Mouse (Mus musculus) intestine, embryonic 14.5 days (tissue): ENCODE measurements around the gene Ssc5d. TPM values are rescaled to one million over a fixed set of nuclear protein-coding genes. Genes with fewer than 3 reads are reported as not detected.

ENCODE experiments used
- ATAC-seq: fragments of 200-750 bp; cut with Nextera tagmentation; replicated peaks from 2 replicates; pipeline ENCODE4 v1.8.0; 2017; ENCODE audit warnings: low read depth, moderate number of reproducible peaks, moderate TSS enrichment, moderate library complexity; ENCODE audit not compliant: low FRiP score, low TSS enrichment
- DNase-seq: peaks from one replicate; pipeline ENCODE4 v3.0.0-alpha.2; 2018; ENCODE audit warnings: low spot score
- H3K27ac ChIP-seq: fragments of 300-500 bp; sonication (generic); 2 replicates; pipeline ENCODE4 v1.5.1; 2014; ENCODE audit warnings: low read depth, mild to moderate bottlenecking, control low read depth
- H3K27me3 ChIP-seq: fragments of 300-500 bp; sonication (generic); replicated peaks from 2 replicates; pipeline ENCODE4 v1.6.1; 2014; ENCODE audit warnings: low read length, control low read depth; ENCODE audit not compliant: control insufficient read depth, insufficient read depth
- H3K36me3 ChIP-seq: fragments of 300-500 bp; sonication (generic); 2 replicates; pipeline ENCODE4 v1.6.1; 2014; ENCODE audit warnings: low read length, control low read depth; ENCODE audit not compliant: control insufficient read depth, insufficient read depth
- H3K4me1 ChIP-seq: fragments of 300-500 bp; sonication (generic); replicated peaks from 2 replicates; pipeline ENCODE4 v1.6.1; 2014; ENCODE audit warnings: low read length, control low read depth, mixed read lengths; ENCODE audit not compliant: control insufficient read depth, insufficient read depth
- H3K4me2 ChIP-seq: fragments of 300-500 bp; sonication (generic); 2 replicates; pipeline ENCODE4 v1.6.1; 2014; ENCODE audit warnings: low read length
- H3K4me3 ChIP-seq: fragments of 300-500 bp; sonication (generic); 2 replicates; pipeline ENCODE4 v1.5.1; 2014; ENCODE audit warnings: low read depth, low read length, control low read depth, mixed read lengths
- H3K9ac ChIP-seq: fragments of 300-500 bp; sonication (generic); 2 replicates; pipeline ENCODE4 v1.6.1; 2014; ENCODE audit warnings: mild to moderate bottlenecking, low read length
- H3K9me3 ChIP-seq: fragments of 300-500 bp; sonication (generic); 2 replicates; pipeline ENCODE4 v1.6.1; 2016; ENCODE audit warnings: low read length, control low read depth; ENCODE audit not compliant: control insufficient read depth
- WGBS: fragments of 180-500 bp; shearing (Covaris S2); extraction: QIAGEN DNeasy Blood & Tissue Kit; methylation state at CpG from one replicate; pipeline ENCODE4 v1.1.7; 2014; 5-methylcytosine and 5-hydroxymethylcytosine counted together
- polyA plus RNA-seq: library from polyadenylated mRNA; unstranded; fragments of >200 nt; fragmentation: Nextera tagmentation; extraction: Ambion mirVana; gene quantifications from 2 replicates; pipeline ENCODE4 v1.2.1, GENCODE M21; 2014

Ssc5d gene
- polyA plus RNA-seq, 1 experiment from 2014 or later = 3.7 TPM

GRCm38 (mm10) chr7:4971068-4971467 is 45.5 kb downstream of the Ssc5d start, which contains the start of gene Sbk3:
Sbk3 (minus strand) TSS chr7:4971168.
- Histone ChIP-seq H3K4me1 (no peaks in the 10 kb centered on the region), H3K9ac (no peak within 1 kb of the TSS), H3K4me2 (no peak within 1 kb of the TSS), H3K4me3 (no peak within 1 kb of the TSS), H3K27ac (no peak within 1 kb of the TSS), H3K36me3 (no peaks in the 10 kb centered on the region), H3K9me3 (no peaks in the 10 kb centered on the region), H3K27me3 (0 out of 2 replicates have a peak, but pooled peaks cover 4% of the 10 kb centered on the region)
- DNase-seq = no peak
- 42% methylated on average over 6 of the region's 6 CpGs for WGBS
- no peak for ATAC-seq

- Histone ChIP-seq H3K27me3 (0 out of 2 replicates have a peak, but pooled peaks cover 4% of the 10 kb centered on the region), H3K9me3 (0 out of 2 replicates have a peak, but pooled peaks cover 3% of the 10 kb centered on the region), H3K4me3 (no peak overlapping the region), H3K4me1 (no peaks in the 10 kb centered on the region), H3K36me3 (no peaks in the 10 kb centered on the region), H3K9ac (no peak overlapping the region), H3K27ac (no peak overlapping the region), H3K4me2 (no peak overlapping the region)
- no peak for ATAC-seq
- DNase-seq = no peak
- 20% methylated on average over 7 of the region's 7 CpGs for WGBS
Observed at GRCm38 (mm10) chr7:4971710-4972109, 46.1 kb downstream of the Ssc5d start.

DNA sequence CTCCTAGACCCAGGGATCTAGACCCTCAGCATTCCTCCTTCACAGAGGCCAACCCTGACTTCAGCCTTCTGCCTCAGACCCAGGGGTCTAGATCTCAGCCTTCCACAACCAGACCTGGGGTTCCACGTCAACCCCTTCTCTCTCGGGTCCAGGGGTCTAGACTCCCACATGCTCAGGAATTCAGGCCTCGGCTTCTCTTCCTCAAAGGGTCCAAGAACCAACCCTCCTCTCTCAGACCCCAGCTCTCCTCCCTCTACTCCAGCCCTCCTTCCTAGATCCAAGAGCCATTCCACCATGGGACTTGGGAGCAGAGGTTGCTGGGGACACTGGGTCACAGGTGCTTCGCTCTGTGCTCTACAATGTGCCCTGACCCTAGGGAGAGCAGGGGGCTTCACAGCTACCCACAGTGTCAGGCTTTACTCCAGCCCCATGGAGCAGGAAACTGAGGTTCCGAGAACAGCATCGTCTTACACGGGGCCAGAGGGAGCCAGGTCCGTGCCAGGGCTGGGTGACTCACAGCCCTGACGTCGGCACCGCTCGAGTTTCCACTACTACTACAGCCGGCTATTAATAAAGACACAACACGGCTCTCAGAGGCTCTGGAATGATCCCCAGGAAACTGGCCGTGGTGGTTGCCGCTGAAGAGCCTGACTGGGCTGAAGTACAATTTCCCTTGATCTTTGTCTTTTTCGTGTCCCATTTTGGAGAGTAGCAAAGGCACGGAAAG is 46.9 kb downstream of the Ssc5d start:
- Histone ChIP-seq H3K27me3 (0 out of 2 replicates have a peak, but pooled peaks cover 4% of the 10 kb centered on the region), H3K9ac (no peak overlapping the region), H3K4me2 (no peak overlapping the region), H3K36me3 (no peaks in the 10 kb centered on the region), H3K4me1 (no peaks in the 10 kb centered on the region), H3K9me3 (0 out of 2 replicates have a peak, but pooled peaks cover 3% of the 10 kb centered on the region), H3K4me3 (no peak overlapping the region), H3K27ac (no peak overlapping the region)
- 64% methylated on average over 18 of the region's 18 CpGs for WGBS
- DNase-seq (no peak), ATAC-seq (no peak)

DNA sequence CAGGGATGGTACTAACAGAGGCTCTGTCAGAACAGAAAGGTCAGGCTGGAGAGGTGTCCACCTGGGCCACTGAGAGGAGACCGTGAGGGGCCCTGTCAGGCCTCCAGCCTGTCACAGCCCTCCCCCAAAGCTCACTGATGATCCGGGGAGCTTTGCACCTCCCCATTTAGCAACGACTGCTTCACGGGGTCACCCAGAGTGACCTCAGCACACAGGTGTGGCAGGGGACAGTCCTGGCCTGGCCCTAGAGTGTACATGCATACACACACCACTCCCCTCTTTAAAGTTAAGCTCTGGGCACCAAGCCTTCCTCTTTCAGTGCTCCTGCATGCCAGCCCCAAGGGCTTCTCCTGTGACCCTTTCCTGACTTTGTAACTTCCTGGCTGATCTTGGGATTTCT is 49.9 kb downstream of the Ssc5d start:
- WGBS = 46% methylated on average over 4 of the region's 4 CpGs
- H3K4me3 ChIP-seq = no peak overlapping the region
- ATAC-seq = no peak

DNA sequence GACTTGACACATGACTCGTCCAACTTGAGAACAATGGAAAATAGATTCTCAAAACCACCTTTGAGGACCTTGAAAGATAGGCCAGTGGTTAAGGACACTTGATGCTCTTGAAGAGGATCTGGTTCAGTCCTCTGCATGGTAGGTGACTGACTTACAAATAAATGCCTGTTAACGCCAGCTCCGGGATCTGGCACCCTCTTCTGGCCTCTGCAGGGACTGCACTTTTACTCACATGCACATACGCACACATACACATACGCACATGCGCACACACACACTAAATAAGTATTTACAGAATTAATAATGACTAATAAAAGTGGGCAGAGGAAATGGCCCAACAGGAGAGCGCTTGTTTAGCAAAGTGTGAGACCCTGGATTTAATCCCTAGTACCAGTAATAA is 51.2 kb downstream of the Ssc5d start:
- Histone ChIP-seq H3K27me3 (no peaks in the 10 kb centered on the region), H3K27ac (no peak overlapping the region), H3K4me2 (no peak overlapping the region), H3K4me1 (no peaks in the 10 kb centered on the region), H3K9me3 (0 out of 2 replicates have a peak, but pooled peaks cover 3% of the 10 kb centered on the region), H3K4me3 (no peak overlapping the region), H3K36me3 (no peaks in the 10 kb centered on the region), H3K9ac (no peak overlapping the region)
- DNase-seq (no peak), ATAC-seq (no peak)
- 88% methylated on average over 7 of the region's 7 CpGs for WGBS

More for the DNA sequence above, 49.9 kb downstream of the Ssc5d start:
- no peak for DNase-seq
- Histone ChIP-seq H3K27ac (no peak overlapping the region), H3K36me3 (no peaks in the 10 kb centered on the region), H3K4me1 (no peaks in the 10 kb centered on the region), H3K9ac (no peak overlapping the region), H3K27me3 (no peaks in the 10 kb centered on the region), H3K9me3 (0 out of 2 replicates have a peak, but pooled peaks cover 3% of the 10 kb centered on the region), H3K4me2 (no peak overlapping the region)

GRCm38 (mm10) chr7:4988250-4988649 is 62.7 kb downstream of the Ssc5d start:
- no peak for ATAC-seq
- H3K4me1 ChIP-seq = no peaks in the 10 kb centered on the region
- H3K4me2 ChIP-seq = no peak overlapping the region
- 47% methylated on average over 2 of the region's 2 CpGs for WGBS
- H3K27me3 ChIP-seq = no peaks in the 10 kb centered on the region
- H3K9me3 ChIP-seq = no peaks in the 10 kb centered on the region
- H3K9ac ChIP-seq = no peak overlapping the region
- no peak for DNase-seq
- peaks cover 11% of the 10 kb centered on the region for H3K36me3 ChIP-seq
- no peak overlapping the region for H3K27ac ChIP-seq
- no peak overlapping the region for H3K4me3 ChIP-seq

- Histone ChIP-seq H3K4me3 (no peak overlapping the region), H3K4me2 (no peak overlapping the region), H3K27me3 (no peaks in the 10 kb centered on the region; the same call in 1 of the 2 replicates), H3K36me3 (peaks cover 20% of the 10 kb centered on the region), H3K4me1 (peaks cover 11% of the 10 kb centered on the region), H3K9me3 (peaks cover 11% of the 10 kb centered on the region; the same call in 1 of the 2 replicates), H3K9ac (no peak overlapping the region), H3K27ac (no peak overlapping the region)
- WGBS = 51% methylated on average over 55 of the region's 55 CpGs
- DNase-seq (no peak), ATAC-seq (no peak)
Observed at GRCm38 (mm10) chr7:4993347-4993998, 67.9 kb downstream of the Ssc5d start.

DNA sequence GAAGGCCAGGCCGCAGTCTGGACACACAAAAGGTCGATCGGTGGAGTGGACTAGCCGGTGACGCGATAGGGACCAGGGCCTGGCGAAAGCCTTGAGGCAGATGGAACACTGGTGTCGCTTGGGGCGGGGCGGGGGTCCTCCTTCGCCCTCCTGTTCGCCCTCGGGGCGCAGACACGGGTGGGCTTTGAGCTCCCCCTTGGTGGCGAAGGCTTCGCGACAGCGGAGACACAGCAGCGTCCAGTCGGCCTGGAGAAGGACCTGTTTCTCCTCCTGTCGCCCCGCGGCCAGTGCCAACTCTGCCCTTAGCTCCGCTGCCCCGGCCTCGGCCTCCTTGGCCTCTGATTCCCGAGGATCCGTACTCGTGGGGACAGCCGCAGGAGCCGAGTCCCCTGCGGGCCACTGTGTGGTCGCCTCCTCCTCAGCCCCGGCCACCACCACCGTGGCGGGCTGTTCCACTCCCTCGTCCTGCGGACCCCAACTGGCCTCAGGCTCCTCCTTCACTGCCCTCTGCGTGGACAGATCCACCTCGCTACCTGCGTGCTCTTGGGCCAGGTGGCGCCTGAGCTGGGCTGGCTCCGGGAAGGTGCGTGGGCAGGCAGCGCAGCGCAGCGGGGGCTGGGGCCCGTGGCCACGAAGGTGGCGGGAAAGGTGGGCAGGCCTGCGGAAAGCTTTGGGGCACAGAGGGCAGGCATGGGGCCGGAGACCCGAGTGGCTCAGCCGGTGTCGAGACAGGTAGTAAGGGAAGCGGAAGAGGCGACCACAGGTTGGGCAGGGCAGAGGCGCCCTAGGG is 68.6 kb downstream of the Ssc5d start:
- Histone ChIP-seq H3K4me2 (peak overlapping the region; percentile 82; the same call in 1 of the 2 replicates), H3K9me3 (peaks cover 11% of the 10 kb centered on the region; the same call in 1 of the 2 replicates), H3K4me1 (peaks cover 11% of the 10 kb centered on the region), H3K9ac (no peak overlapping the region), H3K36me3 (peaks cover 20% of the 10 kb centered on the region), H3K27ac (no peak overlapping the region), H3K27me3 (no peaks in the 10 kb centered on the region; the same call in 1 of the 2 replicates), H3K4me3 (no peak overlapping the region)
- 59% methylated on average over 59 of the region's 59 CpGs for WGBS
- no peak for DNase-seq
- ATAC-seq = no peak
